Mouse (Mus musculus): Measurements from ENCODE around the gene Jag2.

DNA sequence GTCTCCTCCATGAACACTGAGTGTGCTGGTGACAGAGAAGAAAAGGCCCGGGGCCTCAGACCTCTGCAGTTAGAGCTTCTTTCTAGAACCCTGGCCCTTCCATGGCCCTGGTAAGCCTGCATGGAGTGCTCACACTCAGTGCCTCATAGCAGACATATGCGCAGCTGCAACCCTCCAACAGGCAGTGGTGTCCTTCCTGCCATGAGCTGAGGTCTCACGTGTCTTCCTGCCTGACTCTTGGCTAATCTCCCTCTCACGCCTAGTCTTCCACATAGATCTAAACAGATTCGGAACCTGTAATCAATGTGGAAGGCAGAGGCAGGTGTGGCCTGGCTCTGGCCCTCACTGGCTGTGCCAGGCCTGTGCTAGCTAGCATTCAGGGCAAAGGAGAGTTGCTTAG is 49.8 kb downstream of the Jag2 start:
- TF ChIP-seq TCF12 (IDR thresholded peaks at IDR 0.05; ENCODE audit: insufficient read depth, poor library complexity, severe bottlenecking) (no peak), POLR2AphosphoS2 (IDR thresholded peaks at IDR 0.05; ENCODE audit: insufficient read length, low read depth) (no peak), USF1 (IDR thresholded peaks at IDR 0.05; ENCODE audit: low read depth) (no peak), CEBPB (IDR thresholded peaks at IDR 0.05; ENCODE audit: insufficient read depth, poor library complexity, severe bottlenecking) (no peak), MYOG (IDR thresholded peaks at IDR 0.05; ENCODE audit: control insufficient read depth in 1 of 3, insufficient read depth in 1 of 3, insufficient read length in 2 of 3, low read depth in 2 of 3) (no peak), E2F4 (IDR thresholded peaks at IDR 0.05; ENCODE audit: insufficient read depth) (no peak), POLR2A (IDR thresholded peaks at IDR 0.05; ENCODE audit: insufficient read length, low read depth) (no peak), MYOD1 (IDR thresholded peaks at IDR 0.05; ENCODE audit: control insufficient read depth in 1 of 3, insufficient read length in 2 of 3, low read depth in 2 of 3) (no peak), TCF3 (IDR thresholded peaks at IDR 0.05; ENCODE audit: insufficient read length, low read depth) (no peak), REST (IDR thresholded peaks at IDR 0.05; ENCODE audit: insufficient read depth, insufficient read length) (no peak), MAX (IDR thresholded peaks at IDR 0.05; ENCODE audit: low read depth) (no peak)
